Mouse (Mus musculus): Measurements from ENCODE around the gene Rsrc2. TPM values are rescaled to one million over a fixed set of nuclear protein-coding genes. Genes with fewer than 3 reads are reported as not detected.
"Not testable (repeated sequence)": the region's sequence is repeated elsewhere in the genome, so short reads cannot be mapped to it uniquely, and the experiment has no call there.

Rsrc2 gene
- 8.7 and 16.0 TPM in 2 replicates for polyA plus RNA-seq (2012; rRNA removed)

- H3K4me1 ChIP-seq (ENCODE audit: control insufficient read depth, insufficient read depth, low read length): peaks cover 9% of the 10 kb centered on the region
- TF ChIP-seq POLR2A (IDR thresholded peaks at IDR 0.05; ENCODE audit: borderline replicate concordance, extremely low read depth, low read depth, low read length) (peak; percentile 97), CTCF (IDR thresholded peaks at IDR 0.05; ENCODE audit: insufficient read depth, low read length) (peak; percentile 26; the same call in 1 of the 2 replicates)
- under 1% methylated on average over 63 of the region's 63 CpGs for WGBS
- DNase-seq: peak; percentile 99
- H3K4me3 ChIP-seq (replicated peaks; ENCODE audit: extremely low read depth, low read depth, low read length): peak within 1 kb of the TSS; percentile 81
Observed at GRCm38 (mm10) chr5:123749065-123750064, at the start of gene Rsrc2, which contains the start of gene Kntc1. Gene Rsrc2, minus strand, starts transcription at chr5:123749414. Gene Kntc1, plus strand, starts transcription at chr5:123749716.

GRCm38 (mm10) chr5:123793081-123793480 is 43.9 kb upstream of the Rsrc2 start:
- Histone ChIP-seq H3K4me1 (ENCODE audit: control insufficient read depth, insufficient read depth, low read length) (no peaks in the 10 kb centered on the region), H3K4me3 (replicated peaks; ENCODE audit: extremely low read depth, low read depth, low read length) (no peak overlapping the region)
- WGBS: 84% methylated on average over 2 of the region's 2 CpGs
- DNase-seq: no peak
- TF ChIP-seq POLR2A (IDR thresholded peaks at IDR 0.05; ENCODE audit: borderline replicate concordance, extremely low read depth, low read depth, low read length): no peak
- no peak for TF ChIP-seq CTCF (IDR thresholded peaks at IDR 0.05; ENCODE audit: insufficient read depth, low read length)

GRCm38 (mm10) chr5:123788976-123789375 is 39.8 kb upstream of the Rsrc2 start:
- no peak for TF ChIP-seq POLR2A (IDR thresholded peaks at IDR 0.05; ENCODE audit: borderline replicate concordance, extremely low read depth, low read depth, low read length)
- no peak for TF ChIP-seq CTCF (IDR thresholded peaks at IDR 0.05; ENCODE audit: insufficient read depth, low read length)
- no peaks in the 10 kb centered on the region for H3K4me1 ChIP-seq (ENCODE audit: control insufficient read depth, insufficient read depth, low read length)
- 93% methylated on average over 7 of the region's 7 CpGs for WGBS
- no peak for DNase-seq
- H3K4me3 ChIP-seq (replicated peaks; ENCODE audit: extremely low read depth, low read depth, low read length): no peak overlapping the region

- TF ChIP-seq CTCF (IDR thresholded peaks at IDR 0.05; ENCODE audit: insufficient read depth, low read length) (no peak), POLR2A (IDR thresholded peaks at IDR 0.05; ENCODE audit: borderline replicate concordance, extremely low read depth, low read depth, low read length) (no peak)
- 87% methylated on average over 4 of the region's 4 CpGs for WGBS
- H3K4me1 ChIP-seq (ENCODE audit: control insufficient read depth, insufficient read depth, low read length): no peaks in the 10 kb centered on the region
- H3K4me3 ChIP-seq (replicated peaks; ENCODE audit: extremely low read depth, low read depth, low read length): no peak overlapping the region
- no peak for DNase-seq
Observed at GRCm38 (mm10) chr5:123781864-123782263, 32.6 kb upstream of the Rsrc2 start.

GRCm38 (mm10) chr5:123780716-123781115 is 31.5 kb upstream of the Rsrc2 start:
- Histone ChIP-seq H3K4me1 (ENCODE audit: control insufficient read depth, insufficient read depth, low read length) (no peaks in the 10 kb centered on the region), H3K4me3 (replicated peaks; ENCODE audit: extremely low read depth, low read depth, low read length) (no peak overlapping the region)
- WGBS: 89% methylated on average over 8 of the region's 8 CpGs
- DNase-seq: no peak
- TF ChIP-seq POLR2A (IDR thresholded peaks at IDR 0.05; ENCODE audit: borderline replicate concordance, extremely low read depth, low read depth, low read length): no peak
- no peak for TF ChIP-seq CTCF (IDR thresholded peaks at IDR 0.05; ENCODE audit: insufficient read depth, low read length)

- no peaks in the 10 kb centered on the region for H3K4me1 ChIP-seq (ENCODE audit: control insufficient read depth, insufficient read depth, low read length)
- no peak overlapping the region for H3K4me3 ChIP-seq (replicated peaks; ENCODE audit: extremely low read depth, low read depth, low read length)
- TF ChIP-seq CTCF (IDR thresholded peaks at IDR 0.05; ENCODE audit: insufficient read depth, low read length): no peak
- no peak for TF ChIP-seq POLR2A (IDR thresholded peaks at IDR 0.05; ENCODE audit: borderline replicate concordance, extremely low read depth, low read depth, low read length)
- WGBS: 89% methylated on average over 9 of the region's 9 CpGs
- DNase-seq: no peak
Observed at GRCm38 (mm10) chr5:123773441-123773840, 24.2 kb upstream of the Rsrc2 start.

GRCm38 (mm10) chr5:123766455-123766854 is 17.2 kb upstream of the Rsrc2 start:
- WGBS: 91% methylated on average over 11 of the region's 11 CpGs
- DNase-seq: not testable (repeated sequence)

GRCm38 (mm10) chr5:123765506-123765905 is 16.3 kb upstream of the Rsrc2 start:
- 86% methylated on average over 11 of the region's 11 CpGs for WGBS
- H3K4me1 ChIP-seq (ENCODE audit: control insufficient read depth, insufficient read depth, low read length): no peaks in the 10 kb centered on the region
- DNase-seq: no peak
- no peak for TF ChIP-seq POLR2A (IDR thresholded peaks at IDR 0.05; ENCODE audit: borderline replicate concordance, extremely low read depth, low read depth, low read length)
- TF ChIP-seq CTCF (IDR thresholded peaks at IDR 0.05; ENCODE audit: insufficient read depth, low read length): no peak
- no peak overlapping the region for H3K4me3 ChIP-seq (replicated peaks; ENCODE audit: extremely low read depth, low read depth, low read length)

More at GRCm38 (mm10) chr5:123766455-123766854, 17.2 kb upstream of the Rsrc2 start:
- H3K4me1 ChIP-seq (ENCODE audit: control insufficient read depth, insufficient read depth, low read length); H3K4me3 ChIP-seq (replicated peaks; ENCODE audit: extremely low read depth, low read depth, low read length): not testable (repeated sequence)

GRCm38 (mm10) chr5:123748339-123749064 is 712 bp downstream of the Rsrc2 start:
- under 1% methylated on average over 18 of the region's 18 CpGs for WGBS
- peak overlapping the region; percentile 81 for H3K4me3 ChIP-seq (replicated peaks; ENCODE audit: extremely low read depth, low read depth, low read length)
- DNase-seq: no peak
- TF ChIP-seq CTCF (IDR thresholded peaks at IDR 0.05; ENCODE audit: insufficient read depth, low read length): no peak
- TF ChIP-seq POLR2A (IDR thresholded peaks at IDR 0.05; ENCODE audit: borderline replicate concordance, extremely low read depth, low read depth, low read length): no peak
- peaks cover 9% of the 10 kb centered on the region for H3K4me1 ChIP-seq (ENCODE audit: control insufficient read depth, insufficient read depth, low read length)
